9 mouse cellular contexts compared by ENCODE assay signal in genomic region chr11:6016368-6016767, GRCm38 (mm10). TPM values are rescaled to one million over a fixed set of nuclear protein-coding genes. Genes with fewer than 3 reads are reported as not detected.
DNase-seq lines count a peak whose midpoint lies in the region; ATAC-seq and TF ChIP-seq lines count a peak whose summit lies in the region.
"Had no signal": no experiment of that assay in that cellular context is flagged by ENCODE, and none has a peak within 500 bp of the region (broad histone marks: within the 10 kb centered on the region; RNA-seq: fewer than 3 reads in every experiment).

No protein-coding gene starts in this region.

- H3K27ac ChIP-seq in cerebellum, adult 2 months (ENCODE audit: insufficient read depth, low read length) = peak overlapping the region; percentile 85
- no peak overlapping the region for H3K27ac ChIP-seq in lung, embryonic 14.5 days (ENCODE audit: low read depth)
- no peak overlapping the region for H3K27ac ChIP-seq in liver, postnatal 0 days (ENCODE audit: low read depth)

- no peaks in the 10 kb centered on the region for H3K27me3 ChIP-seq in cerebellum, adult 2 months (ENCODE audit: control insufficient read depth, insufficient read depth, low read length)
- no peaks in the 10 kb centered on the region for H3K27me3 ChIP-seq in lung, embryonic 14.5 days (ENCODE audit: insufficient read depth, low read length)
- no peaks in the 10 kb centered on the region for H3K27me3 ChIP-seq in liver, postnatal 0 days (ENCODE audit: insufficient read depth, low read length)

- H3K4me3 ChIP-seq in cerebellum, adult 2 months (replicated peaks; ENCODE audit: insufficient read depth, low read depth, low read length) = no peak overlapping the region
- H3K4me3 ChIP-seq in lung, embryonic 14.5 days (ENCODE audit: low read depth, low read length) = no peak overlapping the region
- H3K4me3 ChIP-seq in lung, adult 2 months (replicated peaks; ENCODE audit: extremely low read depth, low read depth, low read length) = no peak overlapping the region
- H3K4me3 ChIP-seq in liver, postnatal 0 days (ENCODE audit: low read depth, low read length) = no peak overlapping the region

- H3K9ac ChIP-seq in lung, embryonic 14.5 days = no peak overlapping the region
- no peak overlapping the region for H3K9ac ChIP-seq in liver, postnatal 0 days (replicated peaks)

- no peaks in the 10 kb centered on the region for H3K36me3 ChIP-seq in lung, embryonic 14.5 days (ENCODE audit: insufficient read depth)
- peaks cover 7% of the 10 kb centered on the region; the same call in 1 of the 2 replicates for H3K36me3 ChIP-seq in liver, postnatal 0 days (replicated peaks; ENCODE audit: insufficient read depth, low read length)

- ATAC-seq in lung, embryonic 14.5 days (ENCODE audit: insufficient read depth) = no peak
- no peak for ATAC-seq in liver, postnatal 0 days

- no peak for TF ChIP-seq CTCF in cerebellum, adult 2 months (IDR thresholded peaks at IDR 0.05; ENCODE audit: borderline replicate concordance, insufficient read depth, low read depth, low read length)
- TF ChIP-seq CTCF in lung, embryonic 14.5 days (IDR thresholded peaks at IDR 0.05; ENCODE audit: low read depth) = no peak
- no peak for TF ChIP-seq CTCF in lung, adult 2 months (IDR thresholded peaks at IDR 0.05; ENCODE audit: insufficient read depth, low read length)
- no peak for TF ChIP-seq CTCF in brain, embryonic 14.5 days (IDR thresholded peaks at IDR 0.05; ENCODE audit: borderline replicate concordance, extremely low read depth, insufficient read depth, insufficient read length)
- no peak for TF ChIP-seq CTCF in liver, postnatal 0 days (IDR thresholded peaks at IDR 0.05; ENCODE audit: low read depth)

- 9% methylated on average over 3 of the region's 3 CpGs for WGBS in cerebellum, adult 2 months
- WGBS in lung, embryonic 14.5 days = 3% methylated on average over 3 of the region's 3 CpGs
- 5% methylated on average over 3 of the region's 3 CpGs for WGBS in lung, adult 2 months
- WGBS in liver, postnatal 0 days (ENCODE audit: insufficient replicate concordance) = 3% methylated on average over 3 of the region's 3 CpGs

- TF ChIP-seq EP300 in liver, postnatal 0 days (IDR thresholded peaks at IDR 0.05; ENCODE audit: low read depth) = no peak

- no peak overlapping the region for H3K4me2 ChIP-seq in lung, embryonic 14.5 days
- H3K4me2 ChIP-seq in liver, postnatal 0 days (ENCODE audit: low read depth, low read length) = no peak overlapping the region

- DNase-seq in cerebellum, adult 2 months = no peak
- no peak for DNase-seq in cerebellum, postnatal 4 days (ENCODE audit: low spot score in 2 of 2)
- DNase-seq in lung, embryonic 14.5 days = peak; percentile 74
- DNase-seq in lung, adult 2 months = no peak
- peak; percentile 66 for DNase-seq in brain, embryonic 14.5 days (ENCODE audit: low read depth)
- DNase-seq in retina, postnatal 1 day = peak; percentile 49
- DNase-seq in spleen, adult 18-20 months = no peak
- DNase-seq in liver, postnatal 0 days = no peak
- DNase-seq: right cerebral cortex, adult 18-20 months had no signal

- peaks cover 87% of the 10 kb centered on the region for H3K4me1 ChIP-seq in cerebellum, adult 2 months (ENCODE audit: control insufficient read depth, insufficient read depth, low read length)
- H3K4me1 ChIP-seq in lung, embryonic 14.5 days (ENCODE audit: insufficient read depth) = no peaks in the 10 kb centered on the region
- 0 out of 2 replicates have a peak, but pooled peaks cover 3% of the 10 kb centered on the region for H3K4me1 ChIP-seq in lung, adult 2 months (ENCODE audit: control insufficient read depth, insufficient read depth, low read length)
- peaks cover 3% of the 10 kb centered on the region; the same call in 1 of the 2 replicates for H3K4me1 ChIP-seq in liver, postnatal 0 days (ENCODE audit: insufficient read depth)

- TF ChIP-seq POLR2A in cerebellum, adult 2 months (IDR thresholded peaks at IDR 0.05; ENCODE audit: borderline replicate concordance, insufficient read depth, low read length) = no peak
- no peak for TF ChIP-seq POLR2A in lung, adult 2 months (IDR thresholded peaks at IDR 0.05; ENCODE audit: borderline replicate concordance, extremely low read depth, low read depth, low read length)
- TF ChIP-seq POLR2A in brain, embryonic 14.5 days (IDR thresholded peaks at IDR 0.05; ENCODE audit: borderline replicate concordance, extremely low read depth, insufficient read depth, insufficient read length, poor library complexity, severe bottlenecking) = no peak

- no peaks in the 10 kb centered on the region for H3K9me3 ChIP-seq in lung, embryonic 14.5 days (ENCODE audit: low read depth, low read length)
- H3K9me3 ChIP-seq in liver, postnatal 0 days (ENCODE audit: low read length) = no peaks in the 10 kb centered on the region

RNA-seq across cellular contexts. Expression of gene Camk2b, which starts 49.8 kb away (rescaled TPM):
- 479 and 518 TPM in 2 replicates for polyA plus RNA-seq in cerebellum, adult 2 months (2012; rRNA removed)
- polyA plus RNA-seq in lung, embryonic 14.5 days (2014; fragmentation: Nextera tagmentation; extraction: Ambion mirVana) = 0.41 and 0.59 TPM in 2 replicates
- 13.8 and 17.8 TPM in 2 replicates for polyA plus RNA-seq in lung, adult 2 months (2012; rRNA removed)
- polyA plus RNA-seq in brain, embryonic 14.5 days (2012; rRNA removed) = 87.5 and 126 TPM in 2 replicates
- 2.0 and 2.4 TPM in 2 replicates for polyA plus RNA-seq in liver, postnatal 0 days (2015; fragmentation: Nextera tagmentation; extraction: Ambion mirVana)

Comparison
In these comparisons a context has a peak if more than half of its experiments do, and no peak if none do; other contexts are left out.
1. DNase-seq: peak in lung, embryonic 14.5 days (single experiment), brain, embryonic 14.5 days (single experiment) and retina, postnatal 1 day (single experiment); none in cerebellum, adult 2 months (0 of 2), cerebellum, postnatal 4 days (0 of 2), lung, adult 2 months (single experiment), spleen, adult 18-20 months (0 of 2) and liver, postnatal 0 days (single experiment).